Mouse (Mus musculus): Measurements from ENCODE around the gene Iqcf1.

DNA sequence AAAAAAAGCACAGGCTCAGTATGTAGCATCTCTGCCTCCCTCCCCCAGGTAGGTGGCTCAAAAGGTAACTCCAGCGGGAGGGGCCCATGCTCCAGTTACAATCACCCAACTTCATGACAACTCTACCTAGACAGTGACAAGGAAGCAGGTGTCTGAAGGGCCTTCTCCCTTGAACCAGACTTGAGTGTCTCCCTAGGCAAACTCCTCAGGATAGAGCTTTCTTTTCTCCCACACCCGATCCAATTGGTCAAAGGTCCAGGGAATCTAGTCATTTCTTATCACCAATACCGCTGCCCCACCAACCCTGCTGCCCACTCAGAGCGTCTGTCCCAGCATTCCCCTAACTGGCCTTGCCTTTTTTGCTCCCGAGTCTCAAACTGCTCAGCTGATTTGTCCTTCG is 33.0 kb upstream of the Iqcf1 start:
- TF ChIP-seq CTCF (IDR thresholded peaks at IDR 0.05; ENCODE audit: borderline replicate concordance, insufficient read depth, low read depth, low read length) = no peak
- no peak for TF ChIP-seq POLR2A (IDR thresholded peaks at IDR 0.05; ENCODE audit: borderline replicate concordance, insufficient read depth, low read length)

All from cerebellum, adult 2 months (tissue).